Mouse (Mus musculus): Measurements from ENCODE around the gene Fsd2. TPM values are rescaled to one million over a fixed set of nuclear protein-coding genes. Genes with fewer than 3 reads are reported as not detected.

Fsd2 gene
- total RNA-seq, 1 experiment from 2014 or later = 1.2 TPM

DNA sequence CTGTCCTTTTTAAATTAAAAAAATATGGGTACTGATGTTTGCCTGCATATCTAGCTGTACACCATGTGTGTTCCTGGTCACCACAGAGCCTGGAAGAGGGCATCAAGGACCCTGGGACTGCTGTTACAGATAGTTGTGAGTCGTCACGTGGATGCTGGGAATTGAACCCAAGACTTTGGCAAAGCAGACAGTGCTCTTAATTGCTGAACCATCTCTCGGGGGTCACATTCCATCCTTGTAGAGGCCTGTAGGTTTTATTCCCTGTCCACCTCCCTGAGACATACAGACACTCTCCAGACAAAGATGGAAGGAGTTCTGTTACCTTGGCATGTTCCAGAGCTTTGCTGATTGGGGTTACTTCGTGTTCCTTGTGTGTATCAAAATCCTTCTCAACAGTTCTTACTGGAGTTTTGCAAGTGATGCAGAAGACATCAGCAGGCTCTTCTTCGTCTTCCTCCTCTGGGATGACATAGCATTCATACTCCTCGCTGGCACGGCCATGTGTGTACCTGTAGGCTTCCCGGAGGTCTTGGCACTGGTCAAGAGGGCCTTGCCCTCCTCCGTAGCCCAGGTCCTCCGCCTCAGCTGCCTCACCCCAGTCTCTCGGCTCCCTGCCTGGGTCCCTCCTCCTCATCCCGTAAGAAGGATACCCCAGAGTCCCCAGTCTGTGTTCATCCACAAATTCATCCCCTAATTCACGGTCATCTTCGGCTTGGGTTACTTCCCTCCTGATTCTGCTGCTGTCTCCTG lies 7.3 kb downstream of the Fsd2 start:
- ATAC-seq (replicated peaks in 1 of 2; ENCODE audit: insufficient read depth in 1 of 2, low FRiP score in 2 of 2, low TSS enrichment in 1 of 2, low read depth in 1 of 2, poor library complexity in 2 of 2, severe bottlenecking in 2 of 2) = no peak

- no peak for ATAC-seq (replicated peaks in 1 of 2; ENCODE audit: insufficient read depth in 1 of 2, low FRiP score in 2 of 2, low TSS enrichment in 1 of 2, low read depth in 1 of 2, poor library complexity in 2 of 2, severe bottlenecking in 2 of 2)
Measured at GRCm38 (mm10) chr7:81557985-81558360, 8.8 kb downstream of the Fsd2 start.

DNA sequence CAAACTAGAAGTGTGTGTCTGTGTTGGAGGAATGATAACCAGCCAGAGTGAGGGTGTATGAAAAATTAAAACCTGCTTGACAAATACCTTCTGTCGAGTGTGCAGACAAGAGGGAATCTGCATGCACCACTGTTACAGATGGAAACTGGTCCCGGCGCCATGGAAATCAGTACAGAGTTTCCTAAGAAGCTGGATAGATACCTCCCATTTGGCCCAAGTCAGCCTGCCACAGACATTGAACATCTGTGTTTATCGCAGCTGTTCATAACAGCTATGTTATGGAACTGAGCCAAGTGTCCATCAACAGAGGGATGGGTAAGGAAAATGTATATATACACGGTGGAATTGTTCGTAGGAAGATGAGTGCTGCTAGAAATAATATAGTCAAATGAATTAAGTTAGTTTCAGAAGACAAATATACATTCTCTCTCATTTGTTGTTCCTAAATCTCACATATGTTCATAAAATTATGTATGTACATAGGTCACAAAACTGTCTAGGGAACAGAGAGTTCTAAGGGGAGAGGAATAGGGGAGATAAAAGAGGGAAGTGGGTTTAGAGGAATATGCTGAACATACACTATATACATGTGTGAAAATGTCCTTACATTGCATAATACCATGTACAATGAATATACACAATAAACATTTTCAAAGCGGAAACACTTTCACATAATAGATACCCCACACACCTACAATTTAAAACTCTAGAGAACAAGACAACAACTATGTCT lies 9.3 kb downstream of the Fsd2 start:
- no peak for ATAC-seq (replicated peaks in 1 of 2; ENCODE audit: insufficient read depth in 1 of 2, low FRiP score in 2 of 2, low TSS enrichment in 1 of 2, low read depth in 1 of 2, poor library complexity in 2 of 2, severe bottlenecking in 2 of 2)

GRCm38 (mm10) chr7:81556839-81557238 lies 9.9 kb downstream of the Fsd2 start:
- no peak for ATAC-seq (replicated peaks in 1 of 2; ENCODE audit: insufficient read depth in 1 of 2, low FRiP score in 2 of 2, low TSS enrichment in 1 of 2, low read depth in 1 of 2, poor library complexity in 2 of 2, severe bottlenecking in 2 of 2)

GRCm38 (mm10) chr7:81554369-81554768 lies 12.4 kb downstream of the Fsd2 start:
- 0 out of 4 replicates have a peak, but pooled peaks of 1 of the 2 experiments have one; percentile 22 for ATAC-seq (replicated peaks in 1 of 2; ENCODE audit: insufficient read depth in 1 of 2, low FRiP score in 2 of 2, low TSS enrichment in 1 of 2, low read depth in 1 of 2, poor library complexity in 2 of 2, severe bottlenecking in 2 of 2)

GRCm38 (mm10) chr7:81553589-81553988 lies 13.2 kb downstream of the Fsd2 start:
- no peak for ATAC-seq (replicated peaks in 1 of 2; ENCODE audit: insufficient read depth in 1 of 2, low FRiP score in 2 of 2, low TSS enrichment in 1 of 2, low read depth in 1 of 2, poor library complexity in 2 of 2, severe bottlenecking in 2 of 2)

- no peak for ATAC-seq (replicated peaks in 1 of 2; ENCODE audit: insufficient read depth in 1 of 2, low FRiP score in 2 of 2, low TSS enrichment in 1 of 2, low read depth in 1 of 2, poor library complexity in 2 of 2, severe bottlenecking in 2 of 2)
Measured at GRCm38 (mm10) chr7:81548864-81549263, 17.9 kb downstream of the Fsd2 start.

DNA sequence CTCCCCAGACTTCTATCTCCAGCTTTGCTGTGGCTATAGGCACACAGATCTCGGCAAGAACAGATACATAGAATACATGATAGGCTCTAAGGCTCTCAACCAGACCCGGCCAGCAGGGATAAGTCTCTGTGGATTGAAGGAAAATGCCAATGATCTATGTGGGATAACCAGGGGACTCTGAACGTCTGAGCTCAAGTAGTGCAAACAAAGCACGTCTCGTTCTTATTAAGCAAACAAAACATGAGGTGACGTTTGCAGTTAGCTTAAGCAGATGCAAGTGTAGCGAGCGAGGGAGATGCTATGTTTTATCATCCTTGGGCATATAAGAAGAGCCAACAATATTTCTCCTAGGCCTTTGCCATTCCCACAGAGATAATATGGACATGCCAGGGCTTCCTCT lies 23.8 kb downstream of the Fsd2 start:
- no peak for ATAC-seq (replicated peaks in 1 of 2; ENCODE audit: insufficient read depth in 1 of 2, low FRiP score in 2 of 2, low TSS enrichment in 1 of 2, low read depth in 1 of 2, poor library complexity in 2 of 2, severe bottlenecking in 2 of 2)

- ATAC-seq (replicated peaks in 1 of 2; ENCODE audit: insufficient read depth in 1 of 2, low FRiP score in 2 of 2, low TSS enrichment in 1 of 2, low read depth in 1 of 2, poor library complexity in 2 of 2, severe bottlenecking in 2 of 2) = no peak
Measured at GRCm38 (mm10) chr7:81541924-81542524, 24.7 kb downstream of the Fsd2 start.

- ATAC-seq (replicated peaks in 1 of 2; ENCODE audit: insufficient read depth in 1 of 2, low FRiP score in 2 of 2, low TSS enrichment in 1 of 2, low read depth in 1 of 2, poor library complexity in 2 of 2, severe bottlenecking in 2 of 2) = no peak
Measured at GRCm38 (mm10) chr7:81540999-81541398, 25.7 kb downstream of the Fsd2 start.

DNA sequence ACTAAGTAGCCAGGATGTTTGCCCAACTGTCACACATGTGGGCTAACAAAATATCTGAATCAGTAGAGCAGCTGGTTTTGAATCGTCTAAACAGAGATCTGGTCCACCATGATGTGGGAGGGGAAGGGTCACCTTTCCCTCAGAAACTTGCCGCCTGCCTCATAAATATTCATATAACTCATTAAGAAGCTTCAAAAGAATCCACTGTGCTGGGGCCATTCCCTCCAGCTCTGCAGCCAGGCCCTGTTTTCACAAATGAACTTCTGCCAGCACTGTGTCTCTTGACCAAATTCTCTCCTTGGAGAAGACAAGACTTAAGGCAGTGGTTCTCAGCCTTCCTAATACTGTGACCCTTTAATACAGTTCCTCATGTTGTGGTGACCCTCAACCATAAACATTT lies 27.2 kb downstream of the Fsd2 start:
- no peak for ATAC-seq (replicated peaks in 1 of 2; ENCODE audit: insufficient read depth in 1 of 2, low FRiP score in 2 of 2, low TSS enrichment in 1 of 2, low read depth in 1 of 2, poor library complexity in 2 of 2, severe bottlenecking in 2 of 2)

- 0 out of 4 replicates have a peak, but pooled peaks of 1 of the 2 experiments have one; percentile 29 for ATAC-seq (replicated peaks in 1 of 2; ENCODE audit: insufficient read depth in 1 of 2, low FRiP score in 2 of 2, low TSS enrichment in 1 of 2, low read depth in 1 of 2, poor library complexity in 2 of 2, severe bottlenecking in 2 of 2)
Measured at GRCm38 (mm10) chr7:81538070-81538675, 28.6 kb downstream of the Fsd2 start.

- no peak for ATAC-seq (replicated peaks in 1 of 2; ENCODE audit: insufficient read depth in 1 of 2, low FRiP score in 2 of 2, low TSS enrichment in 1 of 2, low read depth in 1 of 2, poor library complexity in 2 of 2, severe bottlenecking in 2 of 2)
Measured at GRCm38 (mm10) chr7:81536478-81536877, 30.3 kb downstream of the Fsd2 start.

DNA sequence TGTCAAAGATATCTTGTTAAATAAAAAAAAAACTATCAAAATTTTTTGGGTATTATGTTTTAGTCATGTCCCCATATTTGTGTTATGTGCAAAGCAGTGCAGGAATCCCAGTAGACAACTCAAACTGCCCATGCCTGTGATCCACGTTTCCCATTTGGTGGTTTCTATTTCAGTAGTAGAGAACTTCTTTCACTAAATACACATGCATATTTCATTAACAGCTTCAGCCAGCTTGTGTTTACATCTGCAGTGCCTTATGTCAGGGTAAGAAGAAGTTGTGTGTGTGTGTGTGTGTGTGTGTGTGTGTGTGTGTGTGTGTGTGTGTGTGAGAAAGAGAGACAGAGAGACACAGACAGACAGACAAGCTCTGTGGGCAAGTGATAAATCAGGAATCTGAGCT lies 35.3 kb downstream of the Fsd2 start:
- ATAC-seq (replicated peaks in 1 of 2; ENCODE audit: insufficient read depth in 1 of 2, low FRiP score in 2 of 2, low TSS enrichment in 1 of 2, low read depth in 1 of 2, poor library complexity in 2 of 2, severe bottlenecking in 2 of 2) = no peak

- no peak for ATAC-seq (replicated peaks in 1 of 2; ENCODE audit: insufficient read depth in 1 of 2, low FRiP score in 2 of 2, low TSS enrichment in 1 of 2, low read depth in 1 of 2, poor library complexity in 2 of 2, severe bottlenecking in 2 of 2)
Measured at GRCm38 (mm10) chr7:81528918-81529317, 37.8 kb downstream of the Fsd2 start.

- no peak for ATAC-seq (replicated peaks in 1 of 2; ENCODE audit: insufficient read depth in 1 of 2, low FRiP score in 2 of 2, low TSS enrichment in 1 of 2, low read depth in 1 of 2, poor library complexity in 2 of 2, severe bottlenecking in 2 of 2)
Measured at GRCm38 (mm10) chr7:81523663-81524017, 43.1 kb downstream of the Fsd2 start.

GRCm38 (mm10) chr7:81523008-81523662 lies 43.6 kb downstream of the Fsd2 start:
- ATAC-seq (replicated peaks in 1 of 2; ENCODE audit: insufficient read depth in 1 of 2, low FRiP score in 2 of 2, low TSS enrichment in 1 of 2, low read depth in 1 of 2, poor library complexity in 2 of 2, severe bottlenecking in 2 of 2) = peak; percentile 91 to 98
